Mouse (Mus musculus): ENCODE measurements at regions not wholly inside any gene's neighbourhood (a gene's known extent, or its start where the extent isn't known, plus 50 kb on each side); places are given as distances from the start of the nearest gene placed in this dataset.

DNA sequence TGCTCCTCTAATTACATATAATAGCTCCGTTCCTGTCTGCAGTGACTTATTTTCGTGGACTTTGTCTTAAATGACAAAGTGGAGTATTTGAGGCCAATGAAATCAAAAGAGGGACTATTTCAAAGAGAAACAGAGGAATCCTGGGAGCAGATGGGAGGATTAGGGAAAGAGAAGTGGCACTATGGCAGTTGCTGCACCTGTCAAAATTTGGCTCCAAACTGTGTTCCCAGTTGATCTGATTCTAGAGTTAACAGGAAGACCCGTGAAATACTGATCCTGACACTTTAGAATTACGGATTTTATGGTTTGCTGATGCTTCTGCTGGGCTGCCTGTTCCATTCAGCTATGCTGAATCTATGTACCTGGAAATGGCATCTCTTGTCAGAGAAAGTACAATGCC is 401.7 kb upstream of the Grik2 start:
- Histone ChIP-seq H3K4me1 (ENCODE audit: control insufficient read depth in 1 of 2, insufficient read depth in 2 of 2) (no peaks in the 10 kb centered on the region), H3K27me3 (replicated peaks) (no peaks in the 10 kb centered on the region), H3K4me3 (replicated peaks in 1 of 3; ENCODE audit: low read depth in 2 of 3, low read length in 2 of 3, poor library complexity in 1 of 3) (no peak overlapping the region), H3K4me2 (ENCODE audit: insufficient read depth, low read depth, poor library complexity, severe bottlenecking) (no peak overlapping the region), H3K9me3 (replicated peaks; ENCODE audit: low read length) (no peaks in the 10 kb centered on the region), H3K36me3 (replicated peaks in 1 of 2; ENCODE audit: control insufficient read depth in 1 of 2, insufficient read depth in 1 of 2, low read length in 1 of 2) (no peaks in the 10 kb centered on the region), H3K9ac (ENCODE audit: insufficient read depth, low read depth) (no peak overlapping the region), H3K79me2 (replicated peaks; ENCODE audit: control insufficient read depth, extremely low read depth, insufficient read depth, poor library complexity, severe bottlenecking) (no peaks in the 10 kb centered on the region), H3K27ac (ENCODE audit: insufficient read depth, low read depth) (no peak overlapping the region)
- in situ Hi-C loops (cut with MboI; ENCODE audit: low pct_ligation_motif_present, low pct_unique_long_range_greater_than_20kb, low sequenced_read_pairs) (no loop called here), dilution Hi-C loops (cut with MboI; ENCODE audit: extremely low pct_ligation_motif_present, extremely low pct_unique_long_range_greater_than_20kb, low sequenced_read_pairs) (no loop called here)
- DNase-seq (ENCODE audit: extremely low read depth): no peak
- TF ChIP-seq NELFE (IDR thresholded peaks at IDR 0.05; ENCODE audit: low read depth, low read length): no peak
- no peak for TF ChIP-seq TBP (conservative IDR thresholded peaks at IDR 0.05; ENCODE audit: low read depth, low read length)
- no peak for TF ChIP-seq POLR2A (IDR thresholded peaks at IDR 0.05; ENCODE audit: low read depth, low read length)
- no peak for TF ChIP-seq ZMIZ1 (IDR thresholded peaks at IDR 0.05; ENCODE audit: low read depth, low read length)
- no peak for TF ChIP-seq USF1 (IDR thresholded peaks at IDR 0.05; ENCODE audit: low read depth, low read length)
- no peak for TF ChIP-seq ELF1 (IDR thresholded peaks at IDR 0.05; ENCODE audit: low read depth, low read length)
- TF ChIP-seq EP300 (IDR thresholded peaks at IDR 0.05; ENCODE audit: low read length): no peak
- TF ChIP-seq IRF4 (IDR thresholded peaks at IDR 0.05; ENCODE audit: low read depth, low read length): no peak
- TF ChIP-seq JUND (conservative IDR thresholded peaks at IDR 0.05; ENCODE audit: low read depth, low read length): no peak

DNA sequence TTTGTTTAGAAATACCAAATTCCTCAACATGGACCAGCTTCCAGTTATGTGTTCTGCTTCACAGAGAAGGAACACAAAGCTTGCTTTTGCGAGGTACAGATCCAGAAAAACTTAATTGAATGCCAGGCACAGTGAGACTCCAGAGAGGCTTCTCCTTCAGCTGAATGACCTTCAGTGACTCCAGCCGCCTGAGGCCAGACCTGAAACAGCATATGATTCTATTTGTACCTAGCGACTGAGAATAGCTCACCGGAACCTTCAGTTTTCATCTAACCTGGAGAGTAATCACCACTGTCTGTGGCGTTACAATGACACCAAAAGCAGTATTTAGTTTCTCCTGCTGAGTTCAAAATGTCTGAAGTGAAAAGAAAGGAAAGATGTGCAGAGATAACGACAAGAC is 380.6 kb upstream of the Grik2 start:
- Histone ChIP-seq H3K9ac (ENCODE audit: insufficient read depth, low read depth) (no peak overlapping the region), H3K79me2 (replicated peaks; ENCODE audit: control insufficient read depth, extremely low read depth, insufficient read depth, poor library complexity, severe bottlenecking) (no peaks in the 10 kb centered on the region), H3K27me3 (replicated peaks) (no peaks in the 10 kb centered on the region), H3K4me2 (ENCODE audit: insufficient read depth, low read depth, poor library complexity, severe bottlenecking) (no peak overlapping the region), H3K4me1 (ENCODE audit: control insufficient read depth in 1 of 2, insufficient read depth in 2 of 2) (no peaks in the 10 kb centered on the region), H3K4me3 (replicated peaks in 1 of 3; ENCODE audit: low read depth in 2 of 3, low read length in 2 of 3, poor library complexity in 1 of 3) (no peak overlapping the region), H3K27ac (ENCODE audit: insufficient read depth, low read depth) (no peak overlapping the region), H3K9me3 (replicated peaks; ENCODE audit: low read length) (no peaks in the 10 kb centered on the region), H3K36me3 (replicated peaks in 1 of 2; ENCODE audit: control insufficient read depth in 1 of 2, insufficient read depth in 1 of 2, low read length in 1 of 2) (no peaks in the 10 kb centered on the region)
- no peak for TF ChIP-seq ZMIZ1 (IDR thresholded peaks at IDR 0.05; ENCODE audit: low read depth, low read length)
- TF ChIP-seq ETS1 (conservative IDR thresholded peaks at IDR 0.05; ENCODE audit: low read depth, low read length): no peak
- no peak for TF ChIP-seq MEF2A (IDR thresholded peaks at IDR 0.05; ENCODE audit: borderline replicate concordance, low read depth, low read length)
- TF ChIP-seq USF1 (IDR thresholded peaks at IDR 0.05; ENCODE audit: low read depth, low read length): no peak
- no peak for TF ChIP-seq POLR2AphosphoS2 (IDR thresholded peaks at IDR 0.05; ENCODE audit: low read depth, low read length)
- TF ChIP-seq NRF1 (IDR thresholded peaks at IDR 0.05; ENCODE audit: low read depth, low read length): no peak
- TF ChIP-seq IRF4 (IDR thresholded peaks at IDR 0.05; ENCODE audit: low read depth, low read length): no peak
- TF ChIP-seq MAZ (IDR thresholded peaks at IDR 0.05; ENCODE audit: low read depth, low read length): no peak
- no peak for TF ChIP-seq EP300 (IDR thresholded peaks at IDR 0.05; ENCODE audit: low read length)
- no peak for TF ChIP-seq JUND (conservative IDR thresholded peaks at IDR 0.05; ENCODE audit: low read depth, low read length)
- no peak for TF ChIP-seq JUN (IDR thresholded peaks at IDR 0.05; ENCODE audit: insufficient read depth, low read depth, low read length)
- TF ChIP-seq MAX (IDR thresholded peaks at IDR 0.05; ENCODE audit: low read length): no peak
- no peak for TF ChIP-seq POLR2A (IDR thresholded peaks at IDR 0.05; ENCODE audit: low read depth, low read length)
- in situ Hi-C loops (cut with MboI; ENCODE audit: low pct_ligation_motif_present, low pct_unique_long_range_greater_than_20kb, low sequenced_read_pairs) (no loop called here), dilution Hi-C loops (cut with MboI; ENCODE audit: extremely low pct_ligation_motif_present, extremely low pct_unique_long_range_greater_than_20kb, low sequenced_read_pairs) (no loop called here)
- DNase-seq (ENCODE audit: extremely low read depth): no peak

Measured in CH12.LX (cell line).